Mouse (Mus musculus): ENCODE measurements around the gene Dnajb14.
"Not testable (repeated sequence)": the region's sequence is repeated elsewhere in the genome, so short reads cannot be mapped to it uniquely, and the experiment has no call there.

Dnajb14 gene

DNA sequence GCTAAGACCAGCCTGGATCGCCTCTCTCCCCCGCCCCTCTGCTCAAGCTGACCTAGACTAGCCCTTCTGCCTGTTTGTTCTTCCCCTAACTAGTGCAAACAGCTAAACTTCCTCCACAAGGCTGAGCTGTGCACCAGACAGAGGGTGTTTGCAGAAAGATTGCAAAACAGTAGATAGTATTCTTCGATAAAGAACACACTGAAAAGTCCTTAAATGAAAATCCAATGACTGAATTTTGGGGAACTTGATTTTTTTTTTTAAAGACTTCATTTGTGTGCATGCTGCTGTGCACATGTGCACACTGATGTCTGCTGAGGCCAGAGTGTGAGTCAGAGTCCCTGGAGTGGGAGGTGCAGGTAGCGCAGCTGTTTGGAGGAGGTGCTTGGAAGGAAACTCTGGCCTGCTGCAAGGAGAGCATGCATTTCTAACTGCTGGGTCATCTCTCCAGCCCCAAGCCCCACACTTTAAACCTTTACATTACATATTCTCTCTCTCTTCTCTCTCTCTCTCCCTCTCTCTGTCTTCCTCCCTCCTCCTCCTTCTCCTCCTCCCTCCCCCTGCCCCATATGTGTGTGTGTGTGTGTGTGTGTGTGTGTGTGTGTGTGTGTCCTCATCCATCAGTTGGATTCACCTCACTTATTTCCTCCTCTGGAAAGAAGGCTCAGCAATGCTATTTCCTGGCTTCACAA, 84.9 kb downstream of the Dnajb14 start:
- peak; percentile 45 to 46 for DNase-seq (ENCODE audit: low spot score in 2 of 2)

DNA sequence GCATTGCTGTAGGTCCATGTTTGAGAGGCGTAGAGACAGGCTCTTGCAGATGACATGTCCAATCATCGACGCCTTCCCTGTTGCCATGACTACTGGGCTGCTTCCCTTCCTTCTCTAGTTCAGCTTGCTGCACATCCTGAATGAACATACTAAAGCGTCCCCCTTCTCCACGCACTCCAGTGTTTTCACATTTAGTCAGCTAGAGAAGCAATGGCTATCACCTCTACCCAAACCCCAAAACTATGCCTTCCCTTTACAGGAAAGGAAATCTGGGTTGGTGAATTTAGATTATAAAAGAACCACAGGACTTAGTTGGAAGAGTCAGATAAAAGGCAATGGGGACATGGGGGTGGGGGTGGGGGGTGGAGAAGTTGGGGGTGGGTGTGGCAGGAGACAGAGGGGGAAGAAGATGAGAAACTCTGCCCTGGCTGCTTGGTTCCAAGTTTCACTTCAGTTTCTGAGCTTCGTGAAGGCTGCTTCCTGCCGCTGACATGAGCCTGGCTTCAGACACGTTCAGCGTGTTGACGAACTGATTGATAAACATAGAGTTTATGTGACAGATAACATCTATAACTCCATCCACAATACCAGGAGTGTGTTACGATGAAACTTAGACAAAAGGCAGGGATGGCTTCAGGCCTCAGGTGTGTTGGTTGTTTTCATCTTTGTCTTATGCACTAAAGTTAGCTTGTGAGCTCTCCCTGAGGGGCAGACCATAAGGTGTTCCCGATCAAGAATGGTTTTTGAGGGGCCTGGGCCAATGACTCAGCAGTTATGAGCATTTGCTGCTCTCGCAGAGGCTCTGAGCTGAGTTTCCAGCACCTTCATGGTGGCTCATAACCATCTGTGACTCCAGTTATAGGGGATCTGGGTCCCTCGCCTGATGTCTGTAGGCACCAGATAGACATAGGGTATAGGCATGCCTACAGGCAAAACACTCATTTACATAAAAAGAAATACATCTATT, 85.7 kb downstream of the Dnajb14 start:
- DNase-seq (ENCODE audit: low spot score in 2 of 2): peak; percentile 37 to 51

DNA sequence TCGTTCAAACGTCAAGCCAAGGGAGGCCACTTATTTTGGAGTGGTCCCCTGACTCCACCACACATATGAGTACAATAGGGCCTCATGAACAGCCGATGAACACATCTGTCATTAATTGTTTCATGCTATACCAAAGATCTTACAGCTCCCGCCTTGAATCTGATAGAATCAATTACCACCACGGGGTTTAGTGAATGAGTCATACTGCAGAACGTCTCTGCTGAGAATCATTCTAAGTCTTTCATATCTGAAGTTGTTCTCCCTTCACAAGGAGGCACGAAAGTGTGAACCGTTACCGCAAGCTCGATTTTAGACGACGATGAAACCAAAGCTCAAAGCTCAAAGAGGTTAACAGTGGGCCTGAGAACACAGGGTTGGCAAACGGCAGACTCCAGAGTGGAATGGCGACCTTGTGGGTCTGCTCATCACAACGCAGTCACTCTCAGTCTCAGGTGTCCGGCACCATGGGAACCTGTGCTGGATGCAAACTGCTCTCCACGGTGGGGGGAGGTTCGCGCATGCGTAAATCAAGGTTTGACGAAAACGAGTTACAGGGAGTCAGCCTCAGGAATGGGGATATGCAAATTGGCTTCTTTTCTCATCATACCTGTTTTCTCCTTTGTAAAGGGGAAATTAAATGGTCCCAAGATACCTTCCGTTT, 86.9 kb downstream of the Dnajb14 start:
- no peak for DNase-seq (ENCODE audit: low spot score in 2 of 2)

DNA sequence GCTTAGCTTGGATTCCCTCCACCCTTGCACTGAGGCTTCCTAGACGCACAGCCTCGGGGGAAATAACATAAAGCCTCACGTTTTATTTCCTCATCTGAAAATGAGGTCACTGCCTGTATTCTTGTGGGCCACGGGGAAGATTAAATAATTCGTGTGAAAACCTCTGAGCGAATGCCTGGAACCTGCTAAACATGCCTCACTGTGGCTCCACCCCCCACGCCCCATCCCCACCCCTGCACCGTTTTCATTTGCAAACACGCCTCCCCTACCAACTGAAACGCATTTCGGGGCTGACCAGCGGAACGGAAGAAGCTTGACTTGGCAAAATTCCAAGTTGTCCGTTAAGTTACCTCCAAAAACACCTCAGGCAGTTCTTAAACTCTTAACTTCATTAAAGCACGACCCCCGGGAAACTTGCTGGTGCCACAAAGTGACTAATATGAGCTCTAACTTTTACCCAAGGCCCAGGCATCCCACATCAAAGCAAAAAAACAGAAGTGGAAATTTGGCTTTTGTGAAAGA, 88.1 kb downstream of the Dnajb14 start:
- no peak for DNase-seq (ENCODE audit: low spot score in 2 of 2)

DNA sequence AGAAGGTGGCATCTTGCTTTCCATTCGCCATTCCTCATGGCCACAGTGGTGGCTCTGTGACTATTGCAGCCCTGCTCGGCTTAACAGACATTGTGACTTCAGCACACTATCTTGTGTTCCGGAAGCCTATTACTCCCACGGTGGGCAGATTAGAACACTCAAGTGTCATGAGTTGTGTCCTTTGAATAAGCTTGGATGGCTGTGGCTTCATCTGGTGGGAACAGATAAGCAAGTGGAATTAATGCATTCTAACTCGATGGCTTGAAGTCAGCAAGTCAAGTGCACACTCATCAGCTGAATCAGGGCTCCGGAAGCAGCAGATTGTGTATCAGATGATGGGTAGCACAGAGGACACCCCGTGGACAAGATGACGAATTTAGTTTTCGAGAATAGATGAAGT, 90.4 kb downstream of the Dnajb14 start:
- DNase-seq (ENCODE audit: low spot score in 2 of 2): no peak

DNA sequence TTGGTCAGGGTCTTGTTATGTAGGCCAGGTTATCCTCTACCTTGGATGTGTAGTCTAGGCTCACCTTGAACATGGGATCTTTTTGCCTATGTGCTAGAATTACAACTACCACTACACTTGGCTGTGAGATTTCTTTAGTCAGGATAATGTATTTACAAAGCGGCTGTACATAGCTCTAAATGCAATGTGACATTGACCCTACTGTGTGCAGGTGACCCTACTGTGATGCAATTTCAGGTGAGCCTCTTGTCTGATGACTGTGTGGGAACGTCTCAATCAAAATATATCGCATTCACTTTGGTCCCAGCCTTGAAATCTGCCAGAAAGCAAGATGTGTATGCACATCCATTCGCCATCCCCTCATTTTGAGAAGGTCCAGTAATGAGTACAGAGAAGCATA, 90.9 kb downstream of the Dnajb14 start:
- DNase-seq (ENCODE audit: low spot score in 2 of 2): no peak

DNA sequence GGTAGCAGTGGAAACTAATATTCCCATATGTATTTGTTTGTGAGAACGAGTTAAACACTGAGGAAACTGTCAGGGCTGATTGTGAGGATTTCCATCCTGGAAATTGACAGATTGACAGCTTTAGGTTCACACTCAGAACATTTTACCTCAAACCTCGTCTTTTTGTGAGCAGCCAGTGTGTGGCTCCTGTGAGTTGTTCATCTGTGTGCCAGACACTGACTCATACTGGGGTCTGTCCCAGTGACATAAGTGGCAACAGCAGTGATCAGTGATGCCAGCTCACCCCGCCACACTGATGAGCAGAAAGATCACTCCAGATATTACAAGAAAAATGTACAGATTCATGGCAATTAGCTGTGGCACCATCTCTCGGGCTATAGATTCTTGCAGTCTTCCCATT, 92.0 kb downstream of the Dnajb14 start:
- DNase-seq (ENCODE audit: low spot score in 2 of 2): no peak

DNA sequence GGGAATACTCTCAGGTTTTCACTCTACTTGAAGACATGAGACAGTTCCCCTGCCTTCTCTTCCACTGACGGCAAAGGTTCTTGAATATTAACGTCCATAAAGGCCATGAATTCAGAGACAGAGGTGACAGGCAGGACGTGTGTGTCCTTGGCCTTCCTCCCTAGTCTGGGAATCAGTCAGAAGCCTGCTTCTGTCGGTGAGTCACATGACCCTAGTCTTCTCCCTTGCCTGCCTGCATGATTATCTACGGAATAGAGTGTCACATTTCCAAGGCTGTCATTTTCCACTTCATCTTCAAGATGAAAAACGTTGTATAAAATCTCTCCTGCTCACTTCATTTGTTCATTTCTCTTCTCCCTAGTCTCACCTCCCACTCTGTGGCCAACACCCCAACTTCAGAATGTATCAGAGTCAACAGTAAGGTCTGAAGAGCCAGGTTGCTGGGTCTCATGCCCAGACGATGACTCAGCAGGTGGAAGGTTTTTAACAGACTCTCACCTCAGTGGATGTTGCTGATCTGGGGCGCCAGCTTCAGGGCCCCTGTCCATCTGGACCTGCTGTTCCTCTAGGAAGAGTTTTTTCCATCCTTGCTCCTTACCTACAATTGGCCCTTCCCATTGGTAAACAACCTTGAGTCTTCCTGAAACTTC, 94.4 kb downstream of the Dnajb14 start:
- DNase-seq (ENCODE audit: low spot score in 2 of 2): no peak

DNA sequence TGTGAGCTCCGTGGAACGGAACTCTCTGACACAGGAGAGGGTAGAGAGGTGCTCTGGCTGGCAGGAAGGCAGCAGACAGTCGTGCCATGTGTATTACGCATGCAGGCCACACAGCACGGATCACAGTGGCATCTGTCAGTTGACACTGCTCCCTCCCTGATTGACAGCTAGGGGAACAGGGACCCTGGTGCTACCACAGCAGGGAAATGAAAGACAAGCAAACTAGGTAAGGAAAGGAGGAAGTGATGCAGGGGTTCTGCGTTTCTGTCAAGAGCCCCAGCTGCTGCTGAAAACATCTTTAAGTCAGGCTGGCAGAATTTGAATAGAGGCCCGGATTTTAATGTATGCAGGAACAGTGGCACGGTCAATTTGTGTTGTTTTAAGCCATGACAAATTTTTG, 96.0 kb downstream of the Dnajb14 start:
- DNase-seq (ENCODE audit: low spot score in 2 of 2): no peak

DNA sequence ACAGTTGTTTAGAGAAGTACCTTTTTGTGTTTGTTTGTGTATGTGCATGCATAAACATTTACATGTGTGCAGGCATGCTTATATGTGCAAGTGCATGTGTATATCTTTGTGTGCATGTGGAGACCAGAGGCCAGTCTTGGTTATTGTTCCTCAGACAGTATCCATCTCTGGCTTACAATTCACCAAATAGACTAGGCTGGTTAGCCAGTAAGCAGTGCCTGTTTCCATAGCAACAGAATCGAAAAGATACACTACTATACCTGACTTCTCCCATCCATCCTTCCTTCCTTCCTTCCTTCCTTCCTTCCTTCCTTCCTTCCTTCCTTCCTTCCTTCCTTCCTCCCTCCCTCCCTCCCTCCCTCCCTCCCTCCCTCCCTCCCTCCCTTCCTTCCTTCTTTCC, 96.5 kb downstream of the Dnajb14 start:
- not testable (repeated sequence) for DNase-seq (ENCODE audit: low spot score in 2 of 2)
